Comparison of ENCODE assay signal across 8 mouse cellular contexts in genomic region chr5:21017075-21017474, GRCm38 (mm10). TPM values are rescaled to one million over a fixed set of nuclear protein-coding genes. Genes with fewer than 3 reads are reported as not detected.
DNase-seq lines count a peak whose midpoint lies in the region; ATAC-seq and TF ChIP-seq lines count a peak whose summit lies in the region.

No protein-coding gene starts in this region.

- no peak overlapping the region for H3K4me3 ChIP-seq in CH12.LX (replicated peaks in 1 of 3; ENCODE audit: low read depth in 2 of 3, low read length in 2 of 3, poor library complexity in 1 of 3)
- H3K4me3 ChIP-seq in liver, embryonic 11.5 days (ENCODE audit: low read depth, low read length) = no peak overlapping the region

- 47% methylated on average over 5 of the region's 5 CpGs for WGBS in liver, embryonic 11.5 days

- dilution Hi-C loops in CH12.LX (cut with MboI; ENCODE audit: extremely low pct_ligation_motif_present, extremely low pct_unique_long_range_greater_than_20kb, low sequenced_read_pairs) = no loop called here

- H3K9me3 ChIP-seq in CH12.LX (replicated peaks; ENCODE audit: low read length) = no peaks in the 10 kb centered on the region
- H3K9me3 ChIP-seq in liver, embryonic 11.5 days (ENCODE audit: control insufficient read depth, low read length) = no peaks in the 10 kb centered on the region

- no peaks in the 10 kb centered on the region for H3K79me2 ChIP-seq in CH12.LX (replicated peaks; ENCODE audit: control insufficient read depth, extremely low read depth, insufficient read depth, poor library complexity, severe bottlenecking)

- peak in 1 of 2 experiments; percentile 55; a peak in 2 of 4 replicates for TF ChIP-seq CTCF in CH12.LX (conservative IDR thresholded peaks at IDR 0.05 in 1 of 2, IDR thresholded peaks at IDR 0.05 in 1 of 2; ENCODE audit: low read depth in 2 of 2, low read length in 2 of 2)

- in situ Hi-C loops in CH12.LX (cut with MboI; ENCODE audit: low pct_ligation_motif_present, low pct_unique_long_range_greater_than_20kb, low sequenced_read_pairs) = no loop called here

- H3K27ac ChIP-seq in CH12.LX (ENCODE audit: insufficient read depth, low read depth) = no peak overlapping the region
- no peak overlapping the region for H3K27ac ChIP-seq in liver, embryonic 11.5 days (ENCODE audit: low read depth, low read length)

- intact Hi-C loops in gastrocnemius, postnatal 14 days (cut with DNase I; ENCODE audit: low total_unique reads) = no loop called here
- intact Hi-C loops in gastrocnemius, postnatal 36 days (cut with DNase I) = no loop called here

- H3K36me3 ChIP-seq in CH12.LX (replicated peaks in 1 of 2; ENCODE audit: control insufficient read depth in 1 of 2, insufficient read depth in 1 of 2, low read length in 1 of 2) = peaks cover 8 to 21% of the 10 kb centered on the region in 2 experiments
- peaks cover 19% of the 10 kb centered on the region for H3K36me3 ChIP-seq in liver, embryonic 11.5 days (ENCODE audit: control insufficient read depth, insufficient read depth, low read length)

- no peak for TF ChIP-seq EP300 in CH12.LX (IDR thresholded peaks at IDR 0.05; ENCODE audit: low read length)

- ATAC-seq in common myeloid progenitor, adult 5-6 weeks (replicated peaks; ENCODE audit: low read depth, poor library complexity, severe bottlenecking) = peak; percentile 92
- peak; percentile 49 for ATAC-seq in liver, embryonic 11.5 days (replicated peaks; ENCODE audit: low FRiP score)

- DNase-seq in gastrocnemius, postnatal 14 days = peak; percentile 18
- DNase-seq in gastrocnemius, postnatal 36 days = no peak
- DNase-seq in CH12.LX (ENCODE audit: extremely low read depth) = peak; percentile 68
- no peak for DNase-seq in liver, embryonic 11.5 days (ENCODE audit: low spot score)
- DNase-seq in c-Kit-positive CD71-positive TER-119-positive erythroid progenitor cells, embryonic 14.5 days (ENCODE audit: low spot score) = no peak
- no peak for DNase-seq in right cerebral cortex, postnatal 36 days (ENCODE audit: low spot score in 2 of 2)
- DNase-seq in spleen, postnatal 14 days (ENCODE audit: low spot score in 2 of 2) = no peak

- no peaks in the 10 kb centered on the region for H3K27me3 ChIP-seq in CH12.LX (replicated peaks)
- no peaks in the 10 kb centered on the region for H3K27me3 ChIP-seq in liver, embryonic 11.5 days (replicated peaks; ENCODE audit: control insufficient read depth, insufficient read depth, low read length)

- H3K9ac ChIP-seq in CH12.LX (ENCODE audit: insufficient read depth, low read depth) = no peak overlapping the region
- no peak overlapping the region for H3K9ac ChIP-seq in liver, embryonic 11.5 days (ENCODE audit: low read depth, low read length)

- H3K4me2 ChIP-seq in CH12.LX (ENCODE audit: insufficient read depth, low read depth, poor library complexity, severe bottlenecking) = no peak overlapping the region
- H3K4me2 ChIP-seq in liver, embryonic 11.5 days = no peak overlapping the region

- peaks cover 2 to 11% of the 10 kb centered on the region in 2 experiments; a peak in 3 of 4 replicates for H3K4me1 ChIP-seq in CH12.LX (ENCODE audit: control insufficient read depth in 1 of 2, insufficient read depth in 2 of 2)
- no peaks in the 10 kb centered on the region for H3K4me1 ChIP-seq in liver, embryonic 11.5 days (replicated peaks; ENCODE audit: control insufficient read depth, insufficient read depth, low read length)

- no peak for TF ChIP-seq POLR2A in CH12.LX (IDR thresholded peaks at IDR 0.05; ENCODE audit: low read depth, low read length)

- peak; percentile 57 for TF ChIP-seq RAD21 in CH12.LX (IDR thresholded peaks at IDR 0.05; ENCODE audit: low read depth, low read length)

TF ChIP-seq in CH12.LX, 34 proteins besides CTCF, POLR2A, EP300 and RAD21:
- TF ChIP-seq MXI1 (IDR thresholded peaks at IDR 0.05; ENCODE audit: low read depth, low read length) (no peak), SMC3 (IDR thresholded peaks at IDR 0.05; ENCODE audit: low read depth, low read length) (peak; percentile 44; the same call in 1 of the 2 replicates)

RNA-seq across cellular contexts. Expression of gene Ptpn12, which starts 38.6 kb away (rescaled TPM):
- 10 to 100 TPM; 19.6 to 21.2 TPM for total RNA-seq in gastrocnemius, postnatal 14 days (2021)
- 10 to 100 TPM; 11.2 to 11.6 TPM for total RNA-seq in gastrocnemius, postnatal 36 days (2021)
- 3.2 and 4.1 TPM in 2 replicates for total RNA-seq in CH12.LX (2012; rRNA removed)
- total RNA-seq in CH12.LX (2014; rRNA removed) = 15.9 and 16.5 TPM in 2 replicates
- 12.7 and 14.4 TPM in 2 replicates for polyA plus RNA-seq in CH12.LX (2012; ENCODE audit: insufficient read length, low read depth)
- total RNA-seq in common myeloid progenitor, adult 5-6 weeks (2017) = 44.6 and 45.5 TPM in 2 replicates
- polyA plus RNA-seq in liver, embryonic 11.5 days (2014; fragmentation: Nextera tagmentation; extraction: Ambion mirVana) = 19.0 and 23.3 TPM in 2 replicates

Comparison
In these comparisons a context has a peak if more than half of its experiments do, and no peak if none do; other contexts are left out.
1. DNase-seq: peak in gastrocnemius, postnatal 14 days (single experiment) and CH12.LX (single experiment); none in gastrocnemius, postnatal 36 days (0 of 2), liver, embryonic 11.5 days (single experiment), c-Kit-positive CD71-positive TER-119-positive erythroid progenitor cells, embryonic 14.5 days (single experiment), right cerebral cortex, postnatal 36 days (0 of 2) and spleen, postnatal 14 days (0 of 2).